Mouse (Mus musculus) heart, adult 2 months (tissue): ENCODE data around the gene Oas1f.
"Not testable (repeated sequence)": the region's sequence is repeated elsewhere in the genome, so short reads cannot be mapped to it uniquely, and the experiment has no call there.

Experiments used
- CTCF ChIP-seq: fragments of 200-600 bp; IDR thresholded peaks from 2 replicates; pipeline ENCODE4 v1.8.1; 2022; ENCODE audit warnings: antibody characterized with exemption, mild to moderate bottlenecking, moderate library complexity
- EP300 ChIP-seq: fragments of 200-500 bp; IDR thresholded peaks from 2 replicates; pipeline ENCODE4 v1.6.1; 2011; ENCODE audit warnings: low read depth, low read length, control low read depth; ENCODE audit not compliant: insufficient read depth
- POLR2A ChIP-seq: fragments of 200-500 bp; IDR thresholded peaks from 2 replicates; pipeline ENCODE4 v1.6.1; 2011; ENCODE audit warnings: mild to moderate bottlenecking, low read depth, low read length, control low read depth; ENCODE audit not compliant: insufficient read depth

DNA sequence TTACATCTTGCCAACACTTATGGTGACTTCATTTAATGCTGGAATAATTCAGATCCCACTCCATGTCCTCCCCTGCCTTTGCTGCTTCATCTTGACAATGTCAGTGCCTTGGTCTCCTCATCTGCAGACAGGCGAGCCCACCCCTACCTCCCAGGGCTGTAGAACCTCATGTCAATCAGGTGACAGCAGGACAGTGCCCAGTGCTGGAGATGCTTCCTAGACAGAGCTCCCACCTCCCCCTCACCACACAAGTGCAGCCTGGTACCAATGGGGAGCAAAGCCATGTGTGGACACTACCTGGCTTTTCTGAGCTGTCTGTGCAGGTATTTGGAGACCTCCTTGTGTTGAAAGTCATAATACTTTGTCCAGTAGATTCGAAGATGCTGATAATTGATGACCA is 31.6 kb downstream of the Oas1f start:
- TF ChIP-seq CTCF, POLR2A, EP300: not testable (repeated sequence)
